Mouse (Mus musculus) large intestine, adult 2 months (tissue): ENCODE results near the gene Plod2. TPM values are rescaled to one million over a fixed set of nuclear protein-coding genes. Genes with fewer than 3 reads are reported as not detected.

Experiments
- polyA plus RNA-seq: library from polyadenylated mRNA; depleted of rRNA; stranded (reverse); fragments of >200 nt; gene quantifications from 2 replicates; pipeline ENCODE4 v1.2.3, GENCODE M21; 2012; rRNA removed

Gene Plod2
- polyA plus RNA-seq, 1 experiment = 1.3 TPM

Other genes starting within 250 kb of the Plod2 start
- not detected in 2 replicates for gene 1700057G04Rik, start 232.8 kb upstream of the Plod2 start, polyA plus RNA-seq
- gene Plscr4, start 84.8 kb upstream of the Plod2 start, polyA plus RNA-seq = 1.8 and 2.5 TPM in 2 replicates